Mouse (Mus musculus) heart, embryonic 14.5 days (tissue): ENCODE results near the gene Slc2a4. TPM values are rescaled to one million over a fixed set of nuclear protein-coding genes. Genes with fewer than 3 reads are reported as not detected.

ENCODE experiments used
- ATAC-seq: fragments of 200-750 bp; cut with Nextera tagmentation; 2 replicates; pipeline ENCODE4 v1.8.0; 2017; ENCODE audit warnings: low read depth, moderate TSS enrichment; ENCODE audit not compliant: insufficient number of reproducible peaks, insufficient read depth, low FRiP score
- H3K27ac ChIP-seq, 2 experiments: fragments of 200-500 bp in 1 of 2; fragments of 300-500 bp in 1 of 2; sonication (generic) in 1 of 2; replicated peaks in 1 of 2; 2 replicates each; pipeline ENCODE4 v1.5.1; 2012 to 2014; ENCODE audit warnings: low read depth in 2 of 2, low read length in 2 of 2, control low read depth in 1 of 2, mild to moderate bottlenecking in 1 of 2, mixed read lengths in 1 of 2; ENCODE audit not compliant: control insufficient read depth in 1 of 2, insufficient read depth in 1 of 2
- H3K27me3 ChIP-seq: fragments of 300-500 bp; sonication (generic); 2 replicates; pipeline ENCODE4 v1.6.1; 2014; ENCODE audit warnings: mild to moderate bottlenecking, low read length, control low read depth; ENCODE audit not compliant: control insufficient read depth, insufficient read depth
- H3K36me3 ChIP-seq: fragments of 300-500 bp; sonication (generic); 2 replicates; pipeline ENCODE4 v1.6.1; 2014; ENCODE audit warnings: mild to moderate bottlenecking, control low read depth, low read length, mixed read lengths; ENCODE audit not compliant: control insufficient read depth, insufficient read depth
- H3K4me1 ChIP-seq, 2 experiments: fragments of 200-500 bp in 1 of 2; fragments of 300-500 bp in 1 of 2; sonication (generic) in 1 of 2; 2 replicates each; pipeline ENCODE4 v1.6.1; 2012 to 2014; ENCODE audit warnings: low read length in 2 of 2, control low read depth in 1 of 2, mixed read lengths in 1 of 2; ENCODE audit not compliant: control insufficient read depth in 2 of 2, insufficient read depth in 2 of 2
- H3K4me2 ChIP-seq: fragments of 300-500 bp; sonication (generic); 2 replicates; pipeline ENCODE4 v1.6.1; 2014; ENCODE audit warnings: mild to moderate bottlenecking, low read length
- H3K4me3 ChIP-seq, 2 experiments: fragments of 200-500 bp in 1 of 2; fragments of 300-500 bp in 1 of 2; sonication (generic) in 1 of 2; 2 replicates each; pipeline ENCODE4 v1.5.1; 2012 to 2014; ENCODE audit warnings: low read length in 2 of 2, mild to moderate bottlenecking in 2 of 2, control low read depth in 1 of 2, low read depth in 1 of 2, moderate library complexity in 1 of 2; ENCODE audit not compliant: control insufficient read depth in 1 of 2, insufficient read depth in 1 of 2
- H3K9ac ChIP-seq: fragments of 300-500 bp; sonication (generic); 2 replicates; pipeline ENCODE4 v1.6.1; 2014; ENCODE audit warnings: mild to moderate bottlenecking, low read length
- H3K9me3 ChIP-seq: fragments of 300-500 bp; sonication (generic); 2 replicates; pipeline ENCODE4 v1.6.1; 2016; ENCODE audit warnings: low read length, control low read depth; ENCODE audit not compliant: control insufficient read depth
- WGBS: fragments of 180-500 bp; shearing (Covaris S2); extraction: QIAGEN DNeasy Blood & Tissue Kit; methylation state at CpG from one replicate; pipeline ENCODE4 v1.1.7; 2014; 5-methylcytosine and 5-hydroxymethylcytosine counted together
- polyA plus RNA-seq: library from polyadenylated mRNA; unstranded; fragments of >200 nt; fragmentation: Nextera tagmentation; extraction: Ambion mirVana; gene quantifications from 2 replicates; pipeline ENCODE4 v1.2.1, GENCODE M21; 2014

The Slc2a4 gene
- 27.6 and 28.5 TPM in 2 replicates for polyA plus RNA-seq

DNA sequence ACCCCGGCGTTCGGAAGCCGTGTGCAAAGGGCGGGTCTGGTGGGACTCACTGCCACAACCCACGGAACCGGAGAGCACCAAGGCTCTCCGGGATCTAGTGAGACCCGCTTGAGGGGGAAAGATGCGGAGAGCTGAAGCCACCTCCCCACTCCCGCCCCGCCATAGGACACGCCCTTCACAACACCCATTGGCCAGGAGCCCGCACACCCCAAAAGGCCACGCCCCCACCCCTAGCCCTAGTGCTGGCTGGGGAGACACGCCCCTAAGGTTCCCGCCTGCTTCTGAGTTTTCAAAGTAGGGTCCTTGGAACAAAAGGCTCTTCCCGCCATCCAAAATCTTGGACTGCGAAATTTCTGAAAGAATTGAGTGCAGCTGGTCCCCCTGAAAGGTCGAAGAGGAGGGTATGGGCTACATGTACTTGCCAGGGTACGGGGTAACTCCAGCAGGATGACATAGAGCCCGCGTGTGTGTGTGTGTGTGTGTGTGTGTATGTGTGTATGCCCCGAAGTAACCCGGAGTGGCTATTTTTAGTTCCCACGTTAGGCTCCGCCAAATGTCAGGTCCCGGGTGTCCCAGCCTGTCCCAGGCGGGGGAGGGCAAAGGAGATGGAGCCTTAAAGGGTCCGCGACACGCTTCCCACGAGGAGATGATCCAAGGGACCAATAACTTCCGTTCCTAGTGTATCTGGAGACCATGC, at the start of gene Slc2a4:
Gene Slc2a4 (minus strand): TSS at position 123 of the 697 bp plus-strand sequence.
- no peaks in the 10 kb centered on the region; the same call in 1 of the 2 replicates for H3K27me3 ChIP-seq
- WGBS = under 1% methylated on average over 34 of the region's 34 CpGs
- no peaks in the 10 kb centered on the region for H3K9me3 ChIP-seq
- H3K36me3 ChIP-seq = peaks cover 33% of the 10 kb centered on the region
- peak within 1 kb of the TSS; percentile 96 to 99 for H3K27ac ChIP-seq
- H3K4me3 ChIP-seq = peak within 1 kb of the TSS; percentile 63 to 73
- peak; percentile 92 for ATAC-seq
- peaks cover 9 to 15% of the 10 kb centered on the region in 2 experiments for H3K4me1 ChIP-seq
- H3K9ac ChIP-seq = peak within 1 kb of the TSS; percentile 75
- H3K4me2 ChIP-seq = peak within 1 kb of the TSS; percentile 83

DNA sequence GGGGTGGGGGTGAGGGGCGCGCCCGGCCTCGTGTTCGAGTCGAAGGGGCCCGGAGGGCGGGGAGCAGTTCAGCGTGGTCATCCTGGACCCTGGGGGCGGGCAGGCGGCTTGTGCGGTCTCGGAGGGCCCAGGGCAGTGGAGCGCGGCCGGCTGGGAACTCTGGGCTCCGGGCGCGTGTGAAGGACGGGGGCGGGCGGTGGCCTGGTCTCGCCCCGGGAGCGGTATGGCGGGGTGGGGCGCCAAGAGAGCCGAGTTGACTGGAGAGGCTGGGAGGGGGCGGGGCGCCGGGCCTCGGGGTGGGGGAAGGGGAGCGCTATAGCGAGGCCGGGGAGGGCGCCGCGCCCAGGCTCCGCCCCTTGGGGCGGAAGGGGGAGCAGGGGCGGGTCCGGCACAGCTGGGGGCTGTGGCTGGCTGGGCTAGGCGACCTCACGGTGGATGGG, 49.1 kb upstream of the Slc2a4 start:
- Histone ChIP-seq H3K4me2 (peak overlapping the region; percentile 64), H3K27ac (peak overlapping the region; percentile 85 to 99), H3K9me3 (no peaks in the 10 kb centered on the region), H3K9ac (peak overlapping the region; percentile 97), H3K4me3 (peak overlapping the region; percentile 86 to 90), H3K36me3 (peaks cover 48% of the 10 kb centered on the region), H3K4me1 (peaks cover 11 to 32% of the 10 kb centered on the region in 2 experiments), H3K27me3 (no peaks in the 10 kb centered on the region)
- peak; percentile 51 for ATAC-seq
- WGBS = under 1% methylated on average over 39 of the region's 44 CpGs

DNA sequence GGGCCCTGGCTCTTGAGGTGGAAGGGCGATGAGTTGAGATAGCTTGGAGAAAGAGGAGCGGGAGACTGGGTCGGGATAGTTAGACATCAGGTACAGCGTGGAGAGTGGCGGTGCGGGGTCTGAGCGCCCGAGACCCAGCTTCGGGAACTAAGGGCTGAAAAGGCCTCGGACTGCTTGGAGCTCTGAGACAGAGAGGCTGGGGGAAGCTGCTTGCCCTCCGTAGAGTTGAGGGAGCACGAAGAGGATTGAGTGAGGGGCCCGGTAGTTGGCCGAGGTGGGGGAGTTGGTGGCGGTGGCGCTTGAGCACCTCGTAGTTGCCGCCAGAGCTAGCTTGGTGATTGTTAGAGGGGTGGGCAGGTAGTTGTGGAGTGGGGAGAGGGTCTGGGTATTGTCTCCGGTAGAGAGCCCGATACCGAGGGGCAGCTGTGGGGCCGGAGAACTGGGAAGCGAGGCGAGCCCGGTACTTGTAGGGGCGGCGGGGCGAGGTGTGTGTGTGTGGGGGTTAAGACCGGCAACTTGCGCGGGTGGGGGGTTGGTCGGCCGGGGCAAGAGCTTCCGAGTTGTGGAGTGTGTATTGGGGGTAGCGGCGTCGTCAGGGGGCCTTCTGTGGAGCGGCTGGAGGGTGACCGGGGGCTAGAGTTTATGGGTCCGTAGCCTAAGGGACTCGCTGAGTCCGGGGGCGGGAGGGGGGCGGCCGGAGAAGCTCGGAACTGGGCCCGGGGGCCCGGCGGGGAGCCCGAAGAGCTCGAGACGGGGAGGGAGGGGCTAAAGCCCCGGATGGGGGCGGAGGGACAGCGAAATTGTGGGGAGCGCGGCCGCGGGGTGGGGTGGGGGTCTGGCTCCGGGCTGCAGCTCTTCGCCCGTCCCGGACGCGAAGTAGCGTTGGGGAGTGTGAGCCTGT, 48.4 kb upstream of the Slc2a4 start:
- peak overlapping the region; percentile 97 for H3K9ac ChIP-seq
- H3K4me3 ChIP-seq = peak overlapping the region; percentile 86 to 90
- peak; percentile 1; the same call in 1 of the 2 replicates for ATAC-seq
- under 1% methylated on average over 55 of the region's 66 CpGs for WGBS
- H3K27ac ChIP-seq = peak overlapping the region; percentile 90 to 99
- peaks cover 8 to 27% of the 10 kb centered on the region in 2 experiments for H3K4me1 ChIP-seq
- H3K27me3 ChIP-seq = no peaks in the 10 kb centered on the region
- peaks cover 48% of the 10 kb centered on the region for H3K36me3 ChIP-seq
- H3K4me2 ChIP-seq = peak overlapping the region; percentile 64
- no peaks in the 10 kb centered on the region for H3K9me3 ChIP-seq

DNA sequence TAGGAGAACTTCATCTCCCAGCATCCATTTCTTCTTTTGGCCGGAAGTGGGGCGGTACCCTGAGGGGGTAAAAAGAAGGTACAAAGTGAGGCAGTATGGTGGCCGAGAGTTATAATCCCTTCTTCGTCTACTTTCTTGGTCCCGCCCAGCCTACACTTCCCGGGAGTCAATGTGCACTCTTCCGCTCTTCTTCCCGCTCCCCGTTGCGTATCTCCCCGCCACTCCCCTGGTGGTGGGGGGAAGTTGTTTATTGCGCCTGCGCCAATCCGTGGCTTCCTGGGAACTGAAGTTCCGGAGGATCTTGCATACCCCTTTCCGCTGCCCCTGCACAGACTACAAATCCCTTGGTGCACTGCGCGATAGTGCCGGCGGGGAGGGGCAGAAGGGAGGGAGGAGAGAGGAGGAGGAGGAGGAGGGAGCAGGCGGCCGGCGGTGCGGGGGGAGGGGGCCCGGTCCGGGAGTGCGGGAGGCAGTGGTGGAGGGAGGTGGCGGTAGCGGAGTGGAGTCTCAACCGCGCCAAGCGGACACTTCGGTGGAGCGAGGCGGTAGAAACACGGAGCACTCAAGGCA, 47.5 kb upstream of the Slc2a4 start, which contains the start of gene Phf23:
Gene Phf23 (plus strand): TSS at position 387 of the 570 bp plus-strand sequence.
- Histone ChIP-seq H3K27ac (peak within 1 kb of the TSS; percentile 90 to 99), H3K4me2 (peak within 1 kb of the TSS; percentile 64), H3K4me3 (peak within 1 kb of the TSS; percentile 86 to 90), H3K9me3 (no peaks in the 10 kb centered on the region), H3K27me3 (no peaks in the 10 kb centered on the region), H3K9ac (peak within 1 kb of the TSS; percentile 97), H3K36me3 (peaks cover 48% of the 10 kb centered on the region), H3K4me1 (peaks cover 8 to 22% of the 10 kb centered on the region in 2 experiments)
- under 1% methylated on average over 36 of the region's 36 CpGs for WGBS
- peak; percentile 77 for ATAC-seq

DNA sequence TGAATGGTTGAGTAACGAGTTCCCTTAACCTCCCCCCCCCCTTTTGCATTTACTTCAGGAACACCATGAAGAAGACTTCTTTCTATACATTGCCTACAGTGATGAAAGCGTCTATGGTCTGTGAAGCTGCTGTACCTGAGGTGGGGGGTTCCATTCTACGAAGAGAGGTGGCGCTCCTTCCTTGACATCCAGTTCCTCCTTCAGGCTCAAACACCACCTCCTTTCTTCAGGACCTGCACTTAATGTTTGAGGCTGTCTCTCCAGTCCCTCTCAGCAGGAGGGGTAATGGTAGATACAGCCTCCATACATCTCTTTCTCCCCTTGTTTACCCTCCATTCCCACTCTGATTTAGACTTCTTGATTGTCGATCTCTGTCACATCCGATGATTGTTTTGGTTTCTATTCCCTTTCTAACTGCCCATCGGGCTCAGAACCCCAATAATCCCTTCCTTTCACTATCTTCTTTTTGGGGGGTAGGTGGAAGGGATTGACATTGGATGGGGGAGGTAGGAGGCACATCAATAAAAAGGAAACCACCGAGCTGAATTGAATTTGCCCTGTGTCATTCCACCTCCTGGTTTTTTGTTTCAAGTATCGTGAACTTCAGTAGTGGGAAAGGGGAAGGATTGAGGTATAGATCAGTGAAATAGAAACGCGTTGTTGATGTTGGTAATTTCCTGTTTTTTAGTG, 46.6 kb upstream of the Slc2a4 start:
- H3K9ac ChIP-seq = no peak overlapping the region; the same call in 1 of the 2 replicates
- peaks cover 4 to 20% of the 10 kb centered on the region in 2 experiments for H3K4me1 ChIP-seq
- H3K4me2 ChIP-seq = peak overlapping the region; percentile 36; the same call in 1 of the 2 replicates
- no peak overlapping the region for H3K27ac ChIP-seq
- no peak for ATAC-seq
- no peaks in the 10 kb centered on the region for H3K27me3 ChIP-seq
- no peaks in the 10 kb centered on the region for H3K9me3 ChIP-seq
- H3K36me3 ChIP-seq = peaks cover 51% of the 10 kb centered on the region
- 85% methylated on average over 11 of the region's 11 CpGs for WGBS
- no peak overlapping the region for H3K4me3 ChIP-seq

DNA sequence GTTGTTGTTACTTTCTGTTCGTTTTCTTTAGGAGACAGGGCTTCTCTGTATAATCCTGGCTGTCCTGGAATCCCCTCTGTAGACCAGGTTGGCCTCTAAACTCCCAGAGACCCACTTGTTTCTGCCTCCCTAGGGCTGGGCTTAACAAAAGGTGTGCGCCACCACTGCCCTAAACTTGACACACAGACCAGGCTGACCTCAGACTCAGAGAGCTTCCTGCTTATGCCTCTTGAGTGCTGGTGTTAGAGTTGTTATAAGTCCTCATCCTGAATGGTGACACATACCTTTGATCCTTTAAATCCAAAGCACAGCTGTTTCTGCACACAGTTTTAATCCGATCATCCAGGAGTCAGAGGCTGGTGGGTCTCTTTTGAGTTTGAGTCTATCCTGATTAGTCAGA, 44.9 kb upstream of the Slc2a4 start:
- Histone ChIP-seq H3K4me1 (peaks cover 4 to 16% of the 10 kb centered on the region in 2 experiments), H3K9ac (peak overlapping the region; percentile 92; the same call in 1 of the 2 replicates), H3K9me3 (no peaks in the 10 kb centered on the region), H3K4me2 (peak overlapping the region; percentile 74), H3K36me3 (peaks cover 51% of the 10 kb centered on the region), H3K27ac (no peak overlapping the region), H3K4me3 (peak overlapping the region in 1 of 2 experiments; percentile 79; a peak in 2 of 4 replicates), H3K27me3 (no peaks in the 10 kb centered on the region)
- no peak for ATAC-seq
- WGBS = 79% methylated on average over 3 of the region's 3 CpGs
